Mouse (Mus musculus): ENCODE data around the gene Mthfd2l. TPM values are rescaled to one million over a fixed set of nuclear protein-coding genes. Genes with fewer than 3 reads are reported as not detected.

The Mthfd2l gene
- 61.1 and 74.6 TPM in 2 replicates for polyA plus RNA-seq (2012; rRNA removed)

DNA sequence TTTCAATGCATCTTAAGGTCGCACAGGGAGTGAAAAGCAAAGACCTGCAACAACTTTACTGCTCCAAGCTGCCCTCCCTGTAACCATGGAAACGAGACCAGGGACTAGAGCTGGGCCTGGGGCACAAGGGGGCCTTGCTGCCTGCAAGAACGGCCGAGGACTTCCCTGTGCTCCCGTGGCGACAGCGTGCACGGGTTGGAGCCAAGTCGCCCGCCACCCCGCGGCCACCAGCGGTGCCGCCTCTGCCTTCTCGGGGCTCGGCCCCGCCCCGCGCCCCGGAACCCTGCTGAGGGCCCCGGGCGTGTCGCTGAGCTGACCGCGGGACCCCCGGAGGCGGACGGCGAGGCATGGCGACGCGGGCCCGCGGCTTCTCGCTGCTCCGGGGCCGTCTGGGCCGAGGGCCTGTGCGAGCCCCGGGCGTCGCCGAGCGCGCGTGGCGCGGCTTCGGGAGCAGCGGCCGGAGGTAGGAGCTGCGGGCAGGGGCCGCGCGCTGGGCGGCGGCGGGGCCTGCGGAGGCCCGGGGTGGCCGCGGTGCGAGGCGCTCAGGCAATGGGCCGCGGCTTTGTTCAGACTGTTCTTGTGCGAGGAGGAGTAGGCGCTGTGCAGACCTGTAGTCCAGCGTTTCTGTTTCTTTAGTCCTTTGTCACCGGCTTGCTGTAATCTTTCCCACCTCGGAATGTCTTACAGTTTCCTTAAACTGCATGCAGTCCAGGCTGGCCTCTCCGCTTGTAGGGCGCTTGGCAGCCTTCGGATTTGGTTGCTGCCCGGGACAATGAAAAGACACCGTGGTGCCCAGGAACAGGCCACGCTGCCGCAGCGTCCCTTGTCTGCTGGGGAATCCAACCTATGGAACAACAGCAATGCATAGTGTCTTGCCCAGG lies at the start of gene Mthfd2l:
Mthfd2l (plus strand) TSS at position 147 of the 881 bp plus-strand sequence.
- no peak for DNase-seq (ENCODE audit: low read depth)

DNA sequence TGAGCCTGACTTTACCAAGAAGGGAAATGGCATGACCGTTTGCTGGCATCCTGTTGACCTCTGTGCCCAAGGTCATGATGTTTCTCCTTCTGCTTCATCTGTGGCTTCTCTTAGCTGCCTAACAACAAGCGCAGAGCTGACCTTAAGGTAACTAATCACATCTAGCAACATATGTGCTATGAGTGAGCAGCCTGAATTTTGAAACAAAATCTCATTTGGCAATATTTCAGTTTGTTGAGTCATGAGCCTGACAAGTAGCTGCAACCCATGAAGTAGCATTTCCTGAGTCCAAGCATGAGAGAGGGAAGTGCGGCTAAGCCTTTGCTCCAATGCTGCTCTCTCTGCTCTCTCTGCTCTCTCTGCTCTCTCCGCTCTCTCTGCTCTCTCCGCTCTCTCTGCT lies 49.2 kb upstream of the Mthfd2l start:
- peak; percentile 74 for DNase-seq (ENCODE audit: low read depth)

DNA sequence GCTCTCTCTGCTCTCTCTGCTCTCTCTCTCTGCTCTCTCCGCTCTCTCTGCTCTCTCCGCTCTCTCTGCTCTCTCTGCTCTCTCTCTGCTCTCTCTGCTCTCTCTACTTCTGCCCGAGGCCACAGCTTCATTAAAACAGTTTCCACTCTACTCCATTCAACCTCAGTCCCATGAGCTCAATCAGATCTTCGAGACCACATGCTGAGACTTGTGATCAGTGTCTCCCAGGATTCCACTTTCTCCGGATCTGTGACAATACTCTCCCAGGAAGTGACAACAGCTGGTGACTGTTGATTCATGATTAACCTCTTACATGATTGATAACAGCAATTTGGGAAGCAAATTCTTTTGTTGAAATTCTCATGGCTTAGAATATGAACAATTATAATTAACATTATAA lies 48.8 kb upstream of the Mthfd2l start:
- no peak for DNase-seq (ENCODE audit: low read depth)

DNA sequence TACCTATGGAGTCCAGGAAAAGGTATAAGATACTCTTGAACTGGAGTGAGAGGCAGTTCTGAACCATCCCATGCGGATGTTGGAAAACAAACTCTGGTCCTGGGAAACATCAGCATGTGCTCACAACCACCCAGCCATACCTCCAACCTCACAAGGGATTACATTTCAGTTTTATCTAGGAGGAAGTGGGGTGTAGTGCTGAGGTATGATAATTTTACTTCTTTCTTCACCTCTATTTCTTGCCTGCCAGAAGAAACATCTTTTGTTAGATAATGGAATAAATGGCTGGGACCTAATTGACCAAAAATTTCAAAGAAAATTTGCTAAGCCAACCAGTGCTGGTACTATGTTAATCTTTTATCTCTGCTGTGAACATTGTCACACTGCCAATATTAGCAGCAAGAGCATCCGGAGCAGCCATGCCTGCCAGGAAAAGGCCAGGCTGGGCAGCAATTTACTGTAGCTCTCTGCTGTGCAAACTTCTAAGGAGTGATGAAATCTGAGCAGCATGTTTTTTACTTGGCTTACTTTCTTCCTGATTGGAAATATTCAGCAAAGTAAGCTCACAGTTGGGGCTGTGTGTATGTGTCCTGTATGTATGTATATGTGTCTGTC lies 46.2 kb upstream of the Mthfd2l start:
- DNase-seq (ENCODE audit: low read depth): no peak

DNA sequence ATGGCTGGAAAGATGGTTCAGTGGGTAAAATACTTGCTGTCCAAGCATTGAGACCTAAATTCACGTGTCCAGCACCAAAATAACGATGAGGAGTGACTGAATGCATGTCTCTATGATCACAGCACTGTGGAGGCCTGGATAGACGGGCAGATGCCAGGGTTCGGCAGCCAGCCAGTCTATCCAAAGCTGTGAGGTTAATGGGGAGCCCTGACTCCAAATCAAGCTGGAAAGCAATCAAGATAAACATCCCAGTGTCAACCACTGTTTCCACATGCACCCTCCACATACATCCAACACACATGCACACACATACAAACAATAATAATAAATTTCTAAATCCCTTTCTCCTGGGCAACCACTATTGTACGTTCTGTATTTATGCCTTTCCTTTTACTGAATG lies 42.3 kb upstream of the Mthfd2l start:
- DNase-seq (ENCODE audit: low read depth): no peak

DNA sequence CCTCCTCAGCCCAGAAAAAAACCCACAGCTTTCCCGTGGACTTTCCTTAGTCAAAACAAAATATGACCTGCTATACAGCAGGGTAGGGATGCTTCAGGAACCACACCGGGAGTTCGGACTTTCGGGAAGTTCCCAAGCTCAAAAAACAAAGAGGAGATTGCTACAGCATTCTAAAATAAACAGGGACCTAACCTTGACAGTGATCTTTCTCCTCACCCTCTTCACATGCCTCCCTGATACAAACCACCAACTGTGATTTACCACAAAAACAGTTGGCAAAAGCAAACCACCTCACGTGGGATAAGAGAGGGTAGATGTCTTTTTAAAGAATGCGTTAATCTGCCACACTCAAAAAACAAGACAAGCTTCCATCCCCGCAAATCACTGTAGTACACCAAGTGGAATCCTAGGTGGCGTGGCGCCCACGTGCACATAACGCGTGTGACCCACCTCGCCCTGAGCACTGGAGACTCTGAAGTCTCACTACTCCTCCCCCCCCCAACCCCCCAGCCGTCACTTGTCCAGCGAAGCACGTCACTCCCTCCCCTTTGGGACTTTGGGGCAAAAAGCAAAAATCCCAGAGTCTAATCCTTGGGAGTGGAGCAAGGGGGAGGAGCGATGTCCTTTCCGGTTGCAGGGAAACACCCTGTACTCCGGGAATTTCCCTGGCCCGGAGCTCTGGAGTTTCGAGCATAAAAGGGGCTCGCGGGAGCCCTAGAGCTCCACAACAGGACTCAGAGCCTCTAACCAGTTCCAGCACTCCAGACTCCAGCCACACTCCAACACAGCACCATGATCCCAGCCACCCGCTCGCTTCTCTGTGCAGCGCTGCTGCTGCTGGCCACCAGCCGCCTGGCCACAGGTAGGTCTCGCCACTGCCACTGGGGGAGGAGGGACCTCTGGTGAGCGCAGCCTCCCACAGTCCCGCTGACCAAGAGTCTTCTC lies 40.1 kb upstream of the Mthfd2l start, which contains the start of gene Cxcl1:
Cxcl1 (plus strand) TSS at position 723 of the 945 bp plus-strand sequence.
- no peak for DNase-seq (ENCODE audit: low read depth)

DNA sequence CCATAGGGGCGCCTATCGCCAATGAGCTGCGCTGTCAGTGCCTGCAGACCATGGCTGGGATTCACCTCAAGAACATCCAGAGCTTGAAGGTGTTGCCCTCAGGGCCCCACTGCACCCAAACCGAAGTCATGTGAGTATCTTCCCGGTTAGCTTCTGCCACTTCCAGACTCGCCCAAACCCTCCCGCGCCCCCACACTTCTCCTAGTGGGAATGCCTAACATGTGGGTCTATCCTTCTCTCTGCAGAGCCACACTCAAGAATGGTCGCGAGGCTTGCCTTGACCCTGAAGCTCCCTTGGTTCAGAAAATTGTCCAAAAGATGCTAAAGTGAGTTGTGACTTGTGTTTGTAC lies 39.5 kb upstream of the Mthfd2l start:
- no peak for DNase-seq (ENCODE audit: low read depth)

DNA sequence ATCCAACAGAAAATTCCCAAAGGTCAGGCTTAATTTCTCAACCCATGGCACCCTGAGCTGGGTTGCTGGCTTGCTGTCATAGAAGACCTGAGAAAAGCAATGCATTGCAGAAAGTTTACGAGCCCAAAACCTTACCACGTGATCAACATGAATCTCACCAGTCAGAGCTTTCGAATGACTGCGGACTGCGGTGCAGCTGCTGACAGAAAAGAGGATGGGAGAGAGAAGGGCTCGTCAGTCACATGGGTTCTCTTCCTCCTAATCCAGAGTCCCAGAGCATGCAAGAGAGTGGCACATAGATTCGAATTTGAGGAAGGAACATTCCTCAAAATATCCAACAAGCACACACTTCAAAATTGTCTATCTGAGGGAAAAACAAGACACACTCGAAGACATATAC lies 36.7 kb upstream of the Mthfd2l start:
- no peak for DNase-seq (ENCODE audit: low read depth)

DNA sequence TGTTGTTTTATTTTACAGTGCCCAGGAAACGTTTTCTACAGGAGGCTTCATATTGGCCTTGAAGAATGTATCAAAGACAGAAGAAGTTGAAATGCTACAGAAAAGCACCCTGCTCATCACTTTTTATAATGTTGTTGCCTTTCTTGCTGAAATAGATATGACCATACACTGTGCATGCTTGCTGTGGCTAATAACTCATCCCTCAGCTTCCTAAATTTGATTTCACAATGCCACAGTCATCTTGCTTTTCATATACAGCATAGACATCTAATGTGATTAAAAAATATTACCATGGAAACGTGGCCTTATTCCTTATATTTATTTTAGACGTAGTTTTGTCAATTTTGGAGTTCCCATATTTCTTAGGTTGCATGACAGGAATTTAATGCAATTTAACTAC lies 33.5 kb upstream of the Mthfd2l start:
- no peak for DNase-seq (ENCODE audit: low read depth)

DNA sequence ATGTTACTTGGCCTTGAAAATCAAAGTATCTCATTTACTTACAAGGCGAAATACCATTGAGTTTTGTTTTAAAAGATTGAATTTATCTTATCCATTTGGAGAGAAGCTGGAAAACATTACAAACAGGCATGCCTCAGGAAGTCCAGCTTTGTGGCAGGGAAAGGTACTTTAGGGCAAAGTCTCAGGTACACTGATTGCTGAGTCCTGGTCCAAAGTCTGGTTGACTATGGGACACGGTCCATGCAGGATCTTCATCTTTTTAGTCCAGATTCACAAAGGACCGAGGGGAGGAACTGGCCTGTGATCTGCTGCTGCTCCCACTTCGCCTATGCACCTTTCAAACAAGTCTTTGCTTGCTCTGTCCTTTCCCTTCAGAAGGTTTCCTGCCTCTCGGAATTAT lies 31.6 kb upstream of the Mthfd2l start:
- DNase-seq (ENCODE audit: low read depth): no peak

DNA sequence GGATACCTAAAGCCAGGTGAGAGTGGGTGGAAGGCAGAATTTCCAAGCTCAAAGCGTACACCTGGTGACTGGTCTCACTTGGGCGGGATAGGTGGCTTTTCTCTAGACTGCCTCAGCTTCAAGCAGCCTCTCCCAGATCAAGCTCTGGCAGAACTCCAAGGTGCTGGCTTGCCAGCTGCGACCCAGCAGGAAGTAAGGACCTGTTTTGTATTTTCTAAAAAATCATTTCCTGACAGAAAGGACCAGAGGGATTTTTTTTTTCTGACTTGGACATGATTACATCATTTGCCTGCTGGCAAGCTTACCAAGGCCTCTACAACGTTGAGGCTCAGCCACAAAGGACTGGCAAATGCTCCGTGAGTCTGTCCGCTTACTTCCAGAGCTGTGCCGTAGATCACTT lies 30.8 kb upstream of the Mthfd2l start:
- DNase-seq (ENCODE audit: low read depth): no peak

DNA sequence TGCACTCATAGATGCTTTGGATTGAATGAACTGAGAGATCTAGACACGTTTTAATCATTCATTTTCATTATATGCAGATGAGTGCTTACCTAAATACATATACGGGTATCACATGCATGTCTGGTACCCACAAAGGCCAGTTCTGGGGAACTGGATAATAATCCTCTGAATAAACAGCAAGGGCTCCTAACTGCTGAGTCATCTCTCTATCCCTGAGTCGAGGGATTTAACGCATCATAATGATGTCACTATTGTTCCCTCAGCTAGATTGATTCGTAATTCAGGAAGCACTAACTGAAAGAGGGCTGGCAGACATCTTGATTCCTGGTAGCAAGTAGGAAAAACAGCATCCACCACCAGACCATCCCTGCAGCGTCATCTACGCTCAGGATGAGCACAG lies 30.2 kb upstream of the Mthfd2l start:
- no peak for DNase-seq (ENCODE audit: low read depth)

DNA sequence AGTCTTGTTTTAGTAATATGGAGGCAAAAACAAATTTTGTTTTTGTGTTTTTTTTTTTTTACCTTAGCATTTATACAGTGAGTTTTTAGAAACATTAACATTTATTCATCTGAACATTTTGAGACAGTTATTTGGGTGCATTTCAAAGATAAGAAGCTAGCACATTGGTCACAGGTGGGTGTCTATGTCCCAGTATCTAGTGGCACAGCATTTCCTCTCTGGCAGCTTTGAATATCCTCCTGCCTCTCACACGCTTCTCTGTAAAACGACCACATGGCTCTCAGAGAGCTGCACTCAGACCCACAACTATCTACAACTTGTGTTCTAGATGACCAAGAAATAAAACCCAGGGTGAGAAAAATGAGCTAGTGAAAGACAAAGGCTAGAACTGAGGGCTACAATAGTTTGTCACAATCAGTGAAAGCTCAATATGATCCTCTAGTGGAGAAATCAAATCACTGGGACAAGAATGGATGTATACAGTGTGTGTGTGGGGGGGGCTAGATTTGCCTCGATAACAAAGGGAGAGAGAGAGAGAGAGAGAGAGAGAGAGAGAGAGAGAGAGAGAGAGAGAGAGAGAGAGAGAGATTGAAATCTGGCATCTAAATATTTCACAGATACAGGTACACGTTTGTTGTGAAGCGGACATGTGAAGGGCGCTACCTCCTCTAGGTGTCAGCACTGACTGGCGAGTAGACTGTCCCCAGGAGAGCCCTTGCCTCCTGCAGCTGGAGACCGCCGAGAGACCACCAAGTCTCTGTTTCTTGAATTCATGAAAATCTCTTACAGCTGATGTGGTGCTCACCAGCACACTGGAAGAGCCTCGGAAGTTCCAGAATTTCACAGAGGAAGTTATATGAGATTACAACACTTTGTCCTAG lies 28.3 kb upstream of the Mthfd2l start:
- DNase-seq (ENCODE audit: low read depth): no peak

DNA sequence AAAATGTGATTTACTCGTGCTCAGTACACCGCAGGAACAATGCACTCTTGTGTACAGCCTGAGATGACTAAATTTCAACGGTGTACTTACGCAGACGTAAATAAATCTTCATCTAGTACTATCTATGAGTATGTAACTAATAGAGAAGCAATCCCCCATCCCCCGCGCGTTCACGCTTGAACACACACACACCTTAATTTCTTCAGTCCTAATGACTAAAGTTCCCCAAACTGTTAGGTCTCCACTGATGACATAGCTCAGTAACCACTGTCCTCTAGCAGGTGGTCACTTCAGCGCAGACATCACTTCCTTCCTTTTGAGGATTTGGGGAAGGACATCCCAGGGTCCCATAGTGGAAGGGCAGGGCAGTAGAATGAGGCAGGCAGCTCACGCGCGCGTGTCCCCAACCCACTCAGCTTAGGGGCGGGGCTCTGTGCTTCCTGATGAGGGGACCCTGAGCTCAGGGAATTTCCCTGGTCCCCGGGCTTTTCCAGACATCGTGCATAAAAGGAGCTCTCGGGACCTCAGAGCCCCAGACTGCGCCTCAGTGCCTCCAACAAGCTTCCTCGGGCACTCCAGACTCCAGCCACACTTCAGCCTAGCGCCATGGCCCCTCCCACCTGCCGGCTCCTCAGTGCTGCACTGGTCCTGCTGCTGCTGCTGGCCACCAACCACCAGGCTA lies 27.4 kb upstream of the Mthfd2l start, which contains the start of gene Cxcl2:
Cxcl2 (plus strand) TSS at position 533 of the 682 bp plus-strand sequence.
- DNase-seq (ENCODE audit: low read depth): no peak

DNA sequence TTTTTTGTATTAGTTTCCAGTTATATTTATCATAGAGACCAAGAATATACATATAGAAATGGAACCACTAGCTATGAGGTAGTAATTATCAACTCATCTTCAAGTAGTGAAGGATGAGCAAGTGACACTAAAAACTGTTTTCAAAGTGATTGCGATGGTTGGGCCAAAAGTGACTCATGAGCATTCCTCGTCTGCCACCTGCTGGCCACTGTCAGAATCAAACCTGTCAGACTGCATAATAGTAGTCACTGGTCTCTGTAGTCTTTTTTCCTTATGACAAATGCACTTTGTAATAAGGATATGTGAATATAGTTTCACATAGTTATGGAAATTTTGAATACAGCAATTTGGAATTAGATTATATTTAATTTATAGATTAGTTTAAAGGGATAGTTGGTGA lies 21.9 kb upstream of the Mthfd2l start:
- no peak for DNase-seq (ENCODE audit: low read depth)

DNA sequence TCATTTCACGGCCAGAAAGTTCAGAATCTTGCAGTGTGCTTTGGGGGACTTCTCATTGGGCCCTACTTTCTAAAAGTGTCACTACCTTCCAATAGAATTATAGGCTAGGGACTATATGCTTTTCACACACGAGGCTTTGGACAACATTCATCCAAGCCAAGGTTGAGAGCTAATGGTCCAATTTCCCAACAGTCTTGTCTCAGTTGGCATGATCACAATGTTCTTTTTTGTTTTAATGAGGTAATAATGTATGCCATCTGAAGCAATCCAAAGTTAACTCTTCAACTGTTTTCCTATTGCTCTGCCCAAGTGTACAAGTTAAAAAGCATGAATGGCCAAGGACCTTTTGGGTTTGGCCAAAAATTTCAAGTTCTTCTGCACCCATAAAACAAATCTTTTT lies 11.4 kb upstream of the Mthfd2l start:
- DNase-seq (ENCODE audit: low read depth): peak; percentile 75

DNA sequence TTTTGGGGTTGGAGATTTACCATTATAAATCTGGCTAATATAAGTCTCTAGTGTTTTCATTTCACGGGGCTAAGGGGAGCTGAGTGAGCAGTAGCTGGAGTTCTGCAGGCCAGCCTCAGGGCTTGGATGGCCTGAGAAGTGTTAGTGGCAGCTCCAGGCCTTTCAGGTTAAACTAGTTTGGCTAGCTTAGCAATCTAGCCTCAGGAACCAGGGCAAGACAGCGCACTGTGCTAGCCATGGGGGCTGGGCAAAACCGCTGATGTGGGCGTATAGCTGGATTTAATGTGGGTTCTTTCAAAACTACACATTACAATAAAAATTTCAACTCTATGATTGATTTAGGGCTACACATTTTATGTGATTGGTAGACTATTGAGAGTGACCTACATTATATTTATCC lies 8.0 kb upstream of the Mthfd2l start:
- peak; percentile 83 for DNase-seq (ENCODE audit: low read depth)

DNA sequence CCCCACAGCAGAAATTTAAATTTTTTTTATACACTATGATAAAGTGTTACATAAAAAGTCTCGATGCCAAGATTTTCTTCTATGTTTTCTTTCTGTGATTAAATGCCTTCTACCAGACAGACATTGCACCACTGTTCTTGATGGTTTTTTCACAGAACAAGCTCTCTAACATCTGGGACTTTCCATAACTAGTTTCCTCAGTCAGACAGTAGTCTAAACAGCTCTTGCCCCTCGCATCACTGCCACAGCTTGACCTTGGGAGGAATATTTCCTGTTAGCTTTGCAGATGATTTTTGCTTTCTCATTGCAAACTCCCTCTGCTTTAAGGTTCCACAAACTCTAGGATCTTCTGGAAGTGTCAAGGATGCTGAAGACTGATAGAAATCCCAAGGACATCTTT lies 371 bp upstream of the Mthfd2l start:
- no peak for DNase-seq (ENCODE audit: low read depth)

DNA sequence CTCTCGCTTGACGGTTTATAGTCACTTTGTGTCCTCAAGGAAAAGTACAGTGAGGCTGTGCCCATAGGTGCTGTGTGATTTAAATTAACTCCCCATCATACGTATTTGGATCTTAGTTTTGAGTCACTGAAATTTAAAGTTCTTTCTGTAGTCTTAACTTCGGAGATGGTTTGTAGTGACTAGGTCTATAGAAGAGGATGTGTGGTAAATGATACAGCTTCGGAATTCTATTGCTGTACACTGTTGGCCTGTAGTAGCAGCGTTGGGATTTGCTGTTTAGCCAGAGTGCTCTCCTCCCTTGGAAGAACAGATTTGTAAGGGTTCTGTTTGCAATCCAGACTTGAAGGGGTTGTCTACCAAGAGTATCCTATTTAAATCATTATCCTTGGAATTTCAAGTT lies 994 bp downstream of the Mthfd2l start:
- DNase-seq (ENCODE audit: low read depth): no peak

DNA sequence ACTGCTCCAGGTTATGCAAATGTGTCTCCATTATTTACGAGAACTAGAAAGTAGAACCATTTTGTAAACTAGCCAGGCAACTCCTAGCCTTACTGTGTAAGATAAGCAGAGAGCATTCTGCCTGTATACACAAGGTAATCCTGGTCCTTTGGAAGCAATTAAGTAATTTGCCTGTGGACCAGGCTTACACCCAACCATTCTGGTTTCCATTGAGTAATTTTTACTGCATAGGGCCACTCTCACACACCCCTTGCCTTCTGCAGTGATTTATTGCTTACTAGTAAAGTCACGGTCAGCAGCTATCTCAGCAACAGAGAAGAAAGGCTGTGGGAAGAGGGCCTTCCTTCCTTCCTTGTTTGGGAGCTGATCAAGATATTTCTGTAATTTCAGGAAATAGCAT lies 5.8 kb downstream of the Mthfd2l start:
- no peak for DNase-seq (ENCODE audit: low read depth)

DNA sequence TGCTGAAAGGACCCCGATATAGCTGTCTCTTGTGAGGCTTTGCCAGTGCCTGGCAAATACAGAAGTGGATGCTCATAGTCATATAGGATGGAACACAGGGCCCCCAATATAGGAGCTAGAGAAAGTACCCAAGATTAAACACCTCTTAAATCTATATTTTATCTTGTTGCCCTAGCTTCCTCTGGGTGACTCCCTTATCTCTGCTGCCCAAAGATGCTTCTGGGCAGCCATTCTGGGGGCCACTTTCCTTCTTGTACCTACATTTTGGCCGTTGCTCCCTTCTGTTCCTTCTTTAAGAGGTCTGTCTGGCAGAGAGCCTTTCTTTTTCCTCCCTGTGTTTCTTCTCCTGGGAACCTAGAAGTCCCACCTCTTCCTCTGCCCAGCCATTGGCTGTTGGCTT lies 14.5 kb downstream of the Mthfd2l start:
- no peak for DNase-seq (ENCODE audit: low read depth)
